In the genomic region with DNA sequence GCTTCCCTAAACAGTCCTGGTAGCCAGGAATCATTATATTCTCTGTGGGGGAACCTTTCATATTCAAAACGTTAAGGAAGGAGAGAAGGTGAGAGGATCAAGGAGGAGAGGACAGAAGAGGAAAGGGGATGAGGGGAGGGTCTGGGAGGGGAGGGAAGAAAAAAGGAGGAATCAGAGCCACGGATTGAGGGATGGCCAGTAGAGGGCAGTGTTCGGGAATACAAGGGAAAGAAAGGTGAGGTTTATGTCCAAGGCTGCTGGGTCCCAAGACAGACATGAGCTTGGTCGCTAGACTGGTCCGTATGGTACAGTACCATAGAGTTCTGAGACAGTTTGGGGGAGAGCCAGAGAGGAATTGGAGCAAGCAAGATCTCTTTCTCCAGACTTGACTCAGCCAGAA, we compare ENCODE assay signal across 8 mouse cellular contexts.
DNase-seq lines count a peak whose midpoint lies in the region; ATAC-seq and TF ChIP-seq lines count a peak whose summit lies in the region.
"Had no signal": no experiment of that assay in that cellular context is flagged by ENCODE, and none has a peak within 500 bp of the region (broad histone marks: within the 10 kb centered on the region; RNA-seq: fewer than 3 reads in every experiment).

No protein-coding gene starts in this region.

- WGBS in intestine, postnatal 0 days, result 19% methylated on average over 5 of the region's 5 CpGs
- 25% methylated on average over 5 of the region's 5 CpGs for WGBS in intestine, embryonic 16.5 days

- no peaks in the 10 kb centered on the region for H3K9me3 ChIP-seq in intestine, postnatal 0 days (ENCODE audit: control insufficient read depth)
- no peaks in the 10 kb centered on the region for H3K9me3 ChIP-seq in intestine, embryonic 16.5 days (ENCODE audit: control insufficient read depth, low read length)
- no peaks in the 10 kb centered on the region for H3K9me3 ChIP-seq in E14TG2a.4 (ENCODE audit: low read length)

- no peaks in the 10 kb centered on the region for H3K36me3 ChIP-seq in intestine, postnatal 0 days (ENCODE audit: control insufficient read depth, insufficient read depth)
- no peaks in the 10 kb centered on the region for H3K36me3 ChIP-seq in intestine, embryonic 16.5 days (ENCODE audit: control insufficient read depth, insufficient read depth, low read length)
- no peaks in the 10 kb centered on the region for H3K36me3 ChIP-seq in E14TG2a.4 (ENCODE audit: insufficient read depth, low read length)

- no peak overlapping the region for H3K4me2 ChIP-seq in intestine, postnatal 0 days (replicated peaks; ENCODE audit: low read depth)
- no peak overlapping the region for H3K4me2 ChIP-seq in intestine, embryonic 16.5 days (ENCODE audit: low read depth, low read length)

- H3K27me3 ChIP-seq in intestine, postnatal 0 days (replicated peaks; ENCODE audit: control insufficient read depth, insufficient read depth, low read length), result no peaks in the 10 kb centered on the region
- H3K27me3 ChIP-seq in intestine, embryonic 16.5 days (replicated peaks; ENCODE audit: control insufficient read depth, insufficient read depth, low read length), result no peaks in the 10 kb centered on the region
- H3K27me3 ChIP-seq in E14TG2a.4 (ENCODE audit: insufficient read depth, low read length), result 0 out of 2 replicates have a peak, but pooled peaks cover 3% of the 10 kb centered on the region

- no peaks in the 10 kb centered on the region for H3K4me1 ChIP-seq in intestine, postnatal 0 days (replicated peaks; ENCODE audit: control insufficient read depth, insufficient read depth, low read length)
- H3K4me1 ChIP-seq in intestine, embryonic 16.5 days (ENCODE audit: control insufficient read depth, insufficient read depth, low read length), result no peaks in the 10 kb centered on the region
- no peaks in the 10 kb centered on the region for H3K4me1 ChIP-seq in E14TG2a.4 (replicated peaks; ENCODE audit: low read depth, low read length)

- H3K27ac ChIP-seq in intestine, postnatal 0 days (ENCODE audit: low read depth, low read length), result no peak overlapping the region
- no peak overlapping the region for H3K27ac ChIP-seq in intestine, embryonic 16.5 days (ENCODE audit: low read length)

- peak; percentile 62 for DNase-seq in R1 (ENCODE audit: low read depth, low spot score)
- DNase-seq in kidney, postnatal 10 days, result peak; percentile 52
- no peak for DNase-seq in frontal cortex, postnatal 14 days (ENCODE audit: low spot score in 2 of 2)
- no peak for DNase-seq in layer of hippocampus, adult 9-11 months

- no peak for ATAC-seq in intestine, postnatal 0 days
- no peak for ATAC-seq in intestine, embryonic 16.5 days

- H3K4me3 ChIP-seq in intestine, postnatal 0 days (ENCODE audit: low read depth, low read length), result no peak overlapping the region
- H3K4me3 ChIP-seq in intestine, embryonic 16.5 days (ENCODE audit: low read length), result no peak overlapping the region
- no peak overlapping the region for H3K4me3 ChIP-seq in E14TG2a.4 (replicated peaks; ENCODE audit: low read length)
- H3K4me3 ChIP-seq: myocyte had no signal

- no peak overlapping the region for H3K9ac ChIP-seq in intestine, postnatal 0 days (ENCODE audit: low read depth, low read length)
- no peak overlapping the region for H3K9ac ChIP-seq in intestine, embryonic 16.5 days (ENCODE audit: low read depth, low read length)

- peak; percentile 66 for TF ChIP-seq CTCF in intestine, postnatal 0 days (IDR thresholded peaks at IDR 0.05; ENCODE audit: low read depth)
- peak; percentile 52 for TF ChIP-seq CTCF in E14TG2a.4 (conservative IDR thresholded peaks at IDR 0.05; ENCODE audit: low read length)

Comparison
In these comparisons a context has a peak if more than half of its experiments do, and no peak if none do; other contexts are left out.
1. DNase-seq: peak in R1 (single experiment) and kidney, postnatal 10 days (single experiment); none in frontal cortex, postnatal 14 days (0 of 2) and layer of hippocampus, adult 9-11 months (single experiment).